Mouse (Mus musculus): ENCODE measurements around the gene Col8a2.

Col8a2 gene

GRCm38 (mm10) chr4:126260520-126261201 lies 25.9 kb upstream of the Col8a2 start:
- DNase-seq (ENCODE audit: low spot score in 2 of 2), result peak; percentile 77 to 80

GRCm38 (mm10) chr4:126261266-126261665 lies 25.3 kb upstream of the Col8a2 start:
- DNase-seq (ENCODE audit: low spot score in 2 of 2), result no peak

GRCm38 (mm10) chr4:126261675-126262074 lies 24.9 kb upstream of the Col8a2 start:
- DNase-seq (ENCODE audit: low spot score in 2 of 2), result no peak

DNA sequence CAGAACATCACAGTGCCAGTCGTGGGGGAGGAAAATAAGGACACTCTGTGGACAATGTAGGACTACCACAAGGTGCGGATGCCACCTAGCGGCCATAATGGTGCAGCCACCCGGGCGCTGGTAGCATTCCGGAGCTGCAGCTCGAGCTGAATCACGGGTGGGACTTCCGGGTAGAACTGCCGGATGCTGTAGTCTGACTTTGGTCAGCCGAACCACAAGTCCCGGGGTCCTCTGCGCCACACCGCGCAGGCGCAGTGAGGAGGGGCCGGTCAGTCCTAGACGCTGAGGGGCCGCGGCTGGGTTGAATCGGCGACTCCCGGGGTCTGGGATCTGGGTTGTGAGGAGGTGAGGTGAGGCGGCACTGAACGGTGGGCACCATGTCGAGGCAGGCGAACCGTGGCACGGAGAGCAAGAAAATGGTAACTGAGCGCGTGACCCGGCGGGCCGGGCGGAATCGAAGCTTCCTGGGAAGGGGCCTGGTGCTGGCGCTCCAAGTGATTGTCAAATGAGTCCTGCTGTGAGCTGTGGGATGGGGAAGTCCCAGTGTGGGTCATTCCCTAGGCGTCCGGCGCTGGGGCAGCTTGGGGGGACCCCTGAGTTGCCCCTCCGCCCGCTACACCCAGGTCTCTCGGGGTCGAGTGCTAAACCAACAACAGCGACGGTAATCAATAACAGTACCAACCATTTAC lies 24.3 kb upstream of the Col8a2 start, which contains the start of gene Trappc3:
Trappc3 (plus strand) TSS at position 207 of the 689 bp plus-strand sequence.
- peak; percentile 99 for DNase-seq (ENCODE audit: low spot score in 2 of 2)

GRCm38 (mm10) chr4:126269292-126269691 lies 17.3 kb upstream of the Col8a2 start:
- no peak for DNase-seq (ENCODE audit: low spot score in 2 of 2)

DNA sequence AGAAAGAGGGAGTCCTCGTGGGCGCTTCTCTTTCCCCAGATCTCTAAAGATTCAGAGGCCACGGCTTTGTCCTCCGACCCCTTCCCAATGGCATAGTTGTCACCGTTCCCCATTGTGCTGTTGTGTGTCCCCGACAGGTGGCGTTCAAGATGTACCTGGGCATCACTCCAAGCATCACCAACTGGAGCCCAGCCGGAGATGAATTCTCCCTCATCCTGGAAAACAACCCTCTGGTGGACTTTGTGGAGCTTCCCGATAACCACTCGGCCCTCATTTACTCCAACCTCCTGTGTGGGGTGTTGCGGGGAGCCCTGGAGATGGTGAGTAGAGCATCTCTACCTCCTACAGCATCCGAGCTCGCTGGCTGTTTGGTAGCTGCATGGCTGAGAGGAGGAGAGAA lies 12.8 kb upstream of the Col8a2 start:
- no peak for DNase-seq (ENCODE audit: low spot score in 2 of 2)

- DNase-seq (ENCODE audit: low spot score in 2 of 2), result no peak
Observed at GRCm38 (mm10) chr4:126275081-126275480, 11.5 kb upstream of the Col8a2 start.

- DNase-seq (ENCODE audit: low spot score in 2 of 2), result no peak
Observed at GRCm38 (mm10) chr4:126275681-126276131, 10.9 kb upstream of the Col8a2 start.

DNA sequence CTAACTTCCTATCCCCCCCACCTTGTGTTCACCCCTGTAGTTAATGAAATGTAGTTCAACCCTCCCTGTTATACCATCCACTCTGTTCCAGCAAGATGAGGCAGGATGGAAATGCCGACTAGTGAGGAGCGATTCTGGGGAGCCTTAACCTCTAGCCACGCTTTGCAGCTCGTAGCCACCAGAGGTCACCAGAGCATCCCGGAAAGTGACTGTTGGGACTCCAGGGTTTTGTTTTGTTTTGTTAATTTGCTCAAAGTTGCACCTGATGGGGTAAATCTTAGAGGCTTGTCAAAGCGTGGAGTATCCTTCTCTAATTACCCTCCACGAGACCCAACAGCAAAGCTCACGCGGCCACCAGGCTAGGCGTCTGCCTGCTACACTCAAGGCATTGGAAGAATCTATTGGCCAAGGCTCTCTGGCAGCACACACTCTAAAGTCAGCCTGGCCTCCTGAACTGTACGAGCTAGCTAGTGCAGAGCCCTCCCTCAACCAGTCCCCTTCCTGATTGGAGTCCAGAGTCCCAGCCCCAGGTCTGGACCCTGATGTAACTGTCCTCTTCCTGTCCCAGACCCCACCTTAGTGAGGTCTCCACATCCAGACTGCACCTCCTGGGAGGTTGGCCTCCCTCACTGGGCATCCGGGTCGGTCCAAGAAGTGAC lies 8.6 kb upstream of the Col8a2 start:
- DNase-seq (ENCODE audit: low spot score in 2 of 2), result peak in 1 of 2 experiments; percentile 55

- DNase-seq (ENCODE audit: low spot score in 2 of 2), result no peak
Observed at GRCm38 (mm10) chr4:126278565-126278915, 8.1 kb upstream of the Col8a2 start.

DNA sequence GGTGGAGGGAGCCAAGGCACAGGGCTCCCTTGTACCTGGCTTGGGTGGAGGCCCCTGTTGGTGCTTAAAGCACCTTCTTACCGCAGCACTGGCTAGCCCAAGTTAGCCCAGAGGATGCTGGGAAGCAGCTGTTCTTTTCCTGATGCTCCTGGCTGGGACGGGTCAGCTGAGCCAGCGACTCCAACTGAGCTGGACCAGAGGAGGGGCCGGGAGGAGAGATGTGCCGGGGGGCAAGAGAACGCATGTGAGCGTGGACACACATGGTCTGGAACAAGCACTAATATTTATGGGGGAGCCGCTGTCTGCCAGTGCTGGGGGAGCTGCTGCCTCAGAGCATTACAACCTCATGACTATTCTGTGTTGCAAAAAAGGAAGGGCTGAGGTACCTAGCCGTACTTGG lies 7.6 kb upstream of the Col8a2 start:
- no peak for DNase-seq (ENCODE audit: low spot score in 2 of 2)

DNA sequence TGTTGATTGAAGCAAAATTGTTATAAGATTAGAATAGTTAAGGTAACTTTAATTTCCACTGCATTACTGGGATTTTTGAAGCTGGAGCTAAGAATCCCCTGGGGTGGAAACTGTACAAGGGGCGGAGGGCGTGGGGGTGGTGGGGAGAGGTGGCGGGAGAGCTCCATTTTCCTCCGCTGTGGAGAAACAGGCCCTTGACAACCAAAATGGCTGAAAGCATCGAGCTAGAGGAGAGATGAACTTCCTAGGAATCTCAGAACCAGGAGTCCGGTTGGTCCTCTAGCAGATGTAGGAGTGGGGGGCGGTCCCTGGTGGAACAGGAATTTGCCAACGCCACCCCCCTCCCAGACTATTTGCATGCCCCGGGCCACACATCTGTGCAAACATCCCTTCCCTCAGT lies 4.9 kb upstream of the Col8a2 start:
- no peak for DNase-seq (ENCODE audit: low spot score in 2 of 2)

GRCm38 (mm10) chr4:126283582-126283981 lies 3.0 kb upstream of the Col8a2 start:
- no peak for DNase-seq (ENCODE audit: low spot score in 2 of 2)

- DNase-seq (ENCODE audit: low spot score in 2 of 2), result no peak
Observed at GRCm38 (mm10) chr4:126287302-126287995, 856 bp downstream of the Col8a2 start.

DNA sequence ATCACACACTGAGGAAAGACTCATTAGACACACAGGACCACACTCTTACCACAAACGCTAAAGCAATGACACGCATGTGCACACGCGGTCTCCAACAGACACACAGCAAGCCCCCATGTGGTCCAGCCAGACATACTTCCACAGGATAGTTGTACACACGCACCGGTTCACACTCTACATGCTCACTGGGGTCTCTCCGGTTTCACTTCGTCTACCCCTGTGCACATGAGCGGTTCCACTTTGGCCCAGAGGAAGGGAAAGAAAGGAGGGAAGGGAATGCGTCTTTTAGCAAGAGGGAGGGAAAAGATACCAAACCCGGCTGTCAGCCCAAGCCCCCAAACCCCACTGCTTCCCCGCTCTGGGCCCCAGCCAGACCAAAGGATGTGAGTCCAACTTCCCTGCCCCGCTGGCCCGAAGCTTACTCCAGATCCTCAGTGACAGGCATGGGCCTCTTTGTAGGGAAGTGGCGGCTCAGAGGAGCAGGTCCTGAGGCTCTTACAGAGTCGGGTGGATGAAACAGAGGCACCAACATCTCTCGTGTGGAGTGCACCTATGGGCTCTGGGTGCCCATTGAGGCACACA lies 1.6 kb downstream of the Col8a2 start:
- no peak for DNase-seq (ENCODE audit: low spot score in 2 of 2)

GRCm38 (mm10) chr4:126290314-126290713 lies 3.7 kb downstream of the Col8a2 start:
- DNase-seq (ENCODE audit: low spot score in 2 of 2), result no peak

DNA sequence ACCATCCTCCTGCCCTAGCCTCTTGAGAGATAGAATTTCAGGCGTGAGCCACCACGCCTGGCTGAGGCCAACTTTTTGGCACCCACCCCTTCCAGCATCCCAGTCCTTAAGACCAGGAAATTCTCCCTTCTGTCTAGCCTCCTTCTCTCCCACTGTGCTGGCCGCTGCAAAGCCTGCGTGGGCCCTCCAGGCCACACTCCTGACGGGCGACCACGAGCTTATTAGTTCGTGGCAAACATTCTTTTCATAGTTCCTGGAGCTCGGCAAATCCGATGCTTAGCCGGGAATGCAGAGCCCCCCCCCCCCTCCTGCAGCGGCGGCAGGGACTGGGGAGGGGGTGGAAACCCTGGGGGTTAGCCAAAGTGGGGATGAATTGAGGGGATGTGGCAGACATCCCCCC lies 4.6 kb downstream of the Col8a2 start:
- DNase-seq (ENCODE audit: low spot score in 2 of 2), result no peak

DNA sequence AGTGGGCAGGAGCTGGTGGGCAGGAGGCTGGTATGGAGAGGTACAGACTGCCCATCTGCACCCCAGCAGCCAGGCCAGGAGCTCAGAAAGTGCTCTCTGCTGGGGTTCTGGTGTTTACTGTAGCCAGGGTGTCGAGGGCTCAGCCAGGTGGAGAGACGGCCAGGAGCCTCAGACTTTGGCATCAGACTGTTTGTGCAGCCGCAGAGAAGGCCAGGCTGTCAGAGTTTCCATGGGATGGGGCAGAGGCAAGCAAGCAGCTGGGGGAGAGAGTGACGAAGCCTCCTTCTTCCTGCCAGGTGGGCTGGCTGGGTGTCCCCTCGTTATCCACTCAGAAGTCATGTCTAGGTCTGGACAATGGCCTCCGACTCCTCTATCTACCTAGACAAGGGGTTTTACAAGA lies 8.6 kb downstream of the Col8a2 start:
- DNase-seq (ENCODE audit: low spot score in 2 of 2), result no peak

DNA sequence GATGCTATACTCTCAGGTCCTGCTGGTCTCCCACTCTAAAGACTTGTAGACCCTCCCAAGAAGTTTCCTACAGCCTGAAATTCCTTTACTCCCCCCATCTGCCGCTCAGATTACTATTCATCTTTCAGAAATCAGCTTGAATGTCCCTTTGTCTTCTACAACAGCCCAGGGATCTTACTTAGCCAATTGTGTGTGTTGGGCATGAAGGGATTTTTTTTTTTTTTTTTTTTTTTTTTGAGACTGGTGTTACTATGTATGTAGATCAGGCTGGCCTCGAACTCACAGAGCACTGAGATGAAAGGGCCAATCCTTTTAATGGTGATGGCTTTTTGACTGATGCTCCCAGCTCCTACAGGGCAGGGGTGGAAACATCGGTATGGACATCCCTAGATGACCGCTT lies 9.3 kb downstream of the Col8a2 start:
- no peak for DNase-seq (ENCODE audit: low spot score in 2 of 2)

DNA sequence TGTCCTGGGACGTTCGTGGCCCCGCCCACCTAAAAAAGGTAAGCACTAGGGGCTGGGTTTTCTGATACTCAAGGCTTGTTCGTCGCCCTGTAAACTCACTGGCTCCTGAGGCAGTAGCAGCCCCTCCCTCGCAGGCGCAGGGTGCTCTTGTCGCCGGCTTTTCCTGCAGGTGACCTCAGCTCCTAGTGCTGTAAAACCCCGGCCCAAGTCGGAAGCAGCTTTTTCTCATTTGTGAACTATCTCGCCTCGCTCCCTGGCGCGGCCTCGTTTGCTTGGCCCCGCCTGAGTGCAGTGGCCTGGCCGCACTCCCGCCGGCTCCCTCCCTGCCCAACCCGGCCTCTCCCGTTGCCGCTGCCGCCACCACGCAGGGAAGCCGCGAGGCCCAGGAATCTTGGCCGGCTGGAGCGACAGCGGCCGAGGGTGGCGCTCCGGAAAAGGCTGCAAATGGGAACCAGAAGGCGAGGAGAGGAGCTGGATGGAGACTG lies 10.1 kb downstream of the Col8a2 start:
- peak; percentile 37 to 43 for DNase-seq (ENCODE audit: low spot score in 2 of 2)

DNA sequence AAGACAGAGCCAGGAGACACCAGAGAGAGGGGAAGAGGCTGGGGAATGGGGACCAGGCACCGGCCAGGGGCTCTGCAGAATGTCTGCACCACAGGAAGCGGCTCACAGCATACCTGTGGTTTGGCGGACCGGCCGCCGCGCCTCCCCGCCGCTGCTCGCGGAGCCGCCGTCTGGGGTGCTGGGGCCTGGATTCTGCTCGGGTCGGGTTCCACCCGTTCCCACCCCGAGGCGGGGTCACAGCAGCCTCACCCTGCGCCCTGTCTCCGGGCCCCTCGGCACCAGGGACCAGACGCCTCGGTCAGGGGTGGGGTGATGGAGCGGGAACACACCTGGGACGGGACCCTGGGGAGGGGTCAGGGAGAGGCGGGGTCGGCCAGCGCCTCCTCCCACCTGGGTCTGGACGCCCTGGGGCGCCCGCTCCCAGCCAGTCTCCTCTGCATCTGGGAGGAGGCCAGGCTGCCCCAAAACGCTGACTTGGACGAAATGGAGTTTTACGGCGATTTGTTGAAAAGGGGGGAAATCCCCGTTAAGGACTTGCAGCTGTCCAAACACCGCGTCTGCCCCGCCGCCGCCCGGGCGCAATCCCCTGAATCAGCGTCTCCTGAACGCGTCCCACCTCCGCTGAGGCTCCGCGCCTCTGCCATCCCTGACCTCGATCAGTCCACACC lies 14.5 kb downstream of the Col8a2 start:
- peak; percentile 44 to 57 for DNase-seq (ENCODE audit: low spot score in 2 of 2)
